Mouse (Mus musculus) frontal cortex, postnatal 25 days (tissue): ENCODE measurements at regions not wholly inside any gene's neighbourhood (a gene's known extent, or its start where the extent isn't known, plus 50 kb on each side); places are given as distances from the start of the nearest gene placed in this dataset.

Experiments
- DNase-seq, 2 experiments: peaks; one replicate each; pipeline ENCODE4 v3.0.0; 2022; ENCODE audit warnings: low spot score in 2 of 2

GRCm38 (mm10) chr15:60111046-60111445 is 94.6 kb upstream of the 4933412E24Rik start:
- no peak for DNase-seq

DNA sequence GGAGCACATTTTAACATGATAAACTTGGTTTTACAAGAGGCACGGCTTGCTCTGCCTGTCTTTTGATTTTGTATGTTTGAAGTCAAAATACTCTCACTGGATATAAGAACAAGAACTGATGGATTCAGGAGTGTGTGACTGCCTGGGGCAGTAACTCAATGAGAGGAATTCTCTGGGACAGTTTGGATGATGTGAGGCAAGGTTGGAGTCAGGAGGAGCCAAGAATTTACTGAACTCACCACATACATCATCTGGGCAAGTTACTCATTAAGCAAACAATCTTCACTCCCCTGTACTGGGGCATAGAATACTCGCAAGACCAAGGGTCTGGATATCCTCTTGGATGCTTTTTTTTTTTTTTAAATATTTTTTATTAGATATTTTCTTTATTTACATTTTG is 87.7 kb upstream of the 4933412E24Rik start:
- no peak for DNase-seq

- DNase-seq: no peak
These were observed 85.3 kb upstream of the 4933412E24Rik start for GRCm38 (mm10) chr15:60101485-60102280.

- DNase-seq: peak; percentile 43 to 51
These were observed 80.7 kb upstream of the 4933412E24Rik start for GRCm38 (mm10) chr15:60097141-60097540.

DNA sequence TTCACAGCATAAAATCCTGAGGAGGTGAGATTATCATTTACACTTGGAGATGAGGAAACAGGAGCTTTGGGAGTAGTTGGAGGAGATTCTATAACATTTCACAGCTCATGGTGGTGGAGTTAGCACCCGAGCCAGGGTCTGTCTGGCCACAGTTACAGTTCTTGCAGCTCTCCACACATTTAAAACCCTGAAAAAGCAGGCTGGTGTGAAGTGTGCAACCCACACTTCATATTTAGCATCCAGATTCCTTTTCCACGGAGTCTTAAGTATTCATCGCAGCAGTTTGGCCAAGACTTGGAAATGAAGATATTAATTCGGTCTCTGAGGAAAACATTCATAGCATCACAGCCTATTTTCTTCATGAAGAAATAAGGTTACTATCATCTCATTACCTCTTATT is 79.7 kb upstream of the 4933412E24Rik start:
- no peak for DNase-seq

- DNase-seq: no peak
These were observed 73.5 kb upstream of the 4933412E24Rik start for GRCm38 (mm10) chr15:60089921-60090320.

DNA sequence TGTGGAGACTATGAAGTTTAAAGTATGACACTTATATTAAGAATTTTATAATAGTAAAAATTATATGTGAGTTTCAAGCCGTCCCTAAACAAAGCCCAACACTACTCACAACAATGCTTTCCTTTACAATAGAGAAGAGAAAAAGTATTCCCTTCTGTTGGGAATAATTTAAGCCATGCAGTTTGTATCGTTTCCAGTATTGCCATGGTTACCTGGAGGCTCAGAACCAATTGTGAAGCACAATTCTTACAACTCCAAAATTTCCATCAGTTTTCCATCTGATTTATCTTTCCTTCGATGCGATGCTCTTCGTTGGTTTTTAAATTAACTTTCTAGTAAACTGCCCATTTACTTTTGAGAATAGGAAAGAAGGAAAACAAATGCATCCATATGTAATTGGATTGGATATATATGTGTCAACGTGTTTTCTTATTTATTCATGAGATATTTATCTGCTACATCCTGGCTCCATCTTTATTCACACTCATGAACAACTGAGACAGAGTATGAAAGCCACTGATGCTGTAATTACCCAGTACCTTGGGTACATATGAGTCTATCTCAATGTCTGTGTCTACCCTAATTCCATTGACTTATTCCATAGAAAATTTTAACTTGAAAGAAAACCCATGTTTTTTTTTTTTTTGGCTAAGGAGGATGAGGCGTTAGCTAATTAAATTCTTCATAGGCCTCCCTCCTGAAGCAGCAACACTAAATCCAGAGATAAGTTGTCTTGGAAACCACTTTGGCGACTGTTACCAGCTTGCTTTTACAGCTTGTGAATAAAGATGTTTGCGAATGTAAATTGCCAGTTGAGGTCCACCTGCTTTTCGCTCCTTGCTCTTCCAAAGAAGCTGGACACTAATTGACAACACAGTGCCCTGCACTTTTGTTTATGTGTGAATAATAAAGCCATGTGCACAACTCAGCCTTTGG is 72.8 kb upstream of the 4933412E24Rik start:
- no peak for DNase-seq
